Mouse (Mus musculus) hindbrain, postnatal 0 days (tissue): ENCODE measurements around the gene Tex12. TPM values are rescaled to one million over a fixed set of nuclear protein-coding genes. Genes with fewer than 3 reads are reported as not detected.

ENCODE experiments used
- ATAC-seq: fragments of 200-750 bp; cut with Nextera tagmentation; 2 replicates; pipeline ENCODE4 v1.8.0; 2017; ENCODE audit warnings: mild to moderate bottlenecking, moderate TSS enrichment, moderate library complexity
- DNase-seq: peaks from one replicate; pipeline ENCODE4 v3.0.0-alpha.2; 2015; ENCODE audit warnings: low spot score
- H3K27ac ChIP-seq: fragments of 300-500 bp; sonication (generic); 2 replicates; pipeline ENCODE4 v1.5.1; 2014; ENCODE audit warnings: mild to moderate bottlenecking
- H3K27me3 ChIP-seq: fragments of 300-500 bp; sonication (generic); 2 replicates; pipeline ENCODE4 v1.6.1; 2014; ENCODE audit warnings: low read length, mixed read lengths; ENCODE audit not compliant: insufficient read depth
- H3K36me3 ChIP-seq: fragments of 300-500 bp; sonication (generic); 2 replicates; pipeline ENCODE4 v1.6.1; 2014; ENCODE audit warnings: low read length, mixed read lengths; ENCODE audit not compliant: insufficient read depth
- H3K4me1 ChIP-seq: fragments of 300-500 bp; sonication (generic); 2 replicates; pipeline ENCODE4 v1.6.1; 2014; ENCODE audit warnings: antibody characterized with exemption, low read length, mixed read lengths; ENCODE audit not compliant: insufficient read depth
- H3K4me2 ChIP-seq: fragments of 300-500 bp; sonication (generic); 2 replicates; pipeline ENCODE4 v1.6.1; 2014; ENCODE audit warnings: low read depth, mild to moderate bottlenecking, low read length, moderate library complexity, mixed read lengths
- H3K4me3 ChIP-seq: fragments of 300-500 bp; sonication (generic); 2 replicates; pipeline ENCODE4 v1.5.1; 2014; ENCODE audit warnings: low read length
- H3K9ac ChIP-seq: fragments of 300-500 bp; sonication (generic); replicated peaks from 2 replicates; pipeline ENCODE4 v1.6.1; 2014; ENCODE audit warnings: mild to moderate bottlenecking, low read length, moderate library complexity, mixed read lengths
- H3K9me3 ChIP-seq: fragments of 300-500 bp; sonication (generic); 2 replicates; pipeline ENCODE4 v1.6.1; 2016; ENCODE audit warnings: low read length, mixed read lengths
- CTCF ChIP-seq: IDR thresholded peaks from 2 replicates; pipeline ENCODE4 v1.5.1; 2016; ENCODE audit warnings: antibody characterized with exemption, control low read depth, low read depth
- WGBS: fragments of 180-500 bp; shearing (Covaris S2); extraction: QIAGEN DNeasy Blood & Tissue Kit; methylation state at CpG from one replicate; pipeline ENCODE4 v1.1.7; 2014; 5-methylcytosine and 5-hydroxymethylcytosine counted together
- polyA plus RNA-seq: library from polyadenylated mRNA; unstranded; fragments of >200 nt; fragmentation: Nextera tagmentation; extraction: Ambion mirVana; gene quantifications from 2 replicates; pipeline ENCODE4 v1.2.1, GENCODE M21; 2015
- total RNA-seq: library from RNA; depleted of rRNA; stranded (reverse); fragments of >200 nt; gene quantifications from 2 replicates; pipeline ENCODE4 v1.2.3, GENCODE M21; 2014; rRNA removed

Tex12 gene
- not detected in 2 replicates for total RNA-seq
- polyA plus RNA-seq = 0.21 and 0.34 TPM in 2 replicates

- Histone ChIP-seq H3K9ac (no peak within 1 kb of the TSS), H3K4me1 (no peaks in the 10 kb centered on the region), H3K27ac (no peak within 1 kb of the TSS), H3K4me2 (no peak within 1 kb of the TSS), H3K4me3 (no peak within 1 kb of the TSS), H3K36me3 (no peaks in the 10 kb centered on the region), H3K27me3 (no peaks in the 10 kb centered on the region), H3K9me3 (no peaks in the 10 kb centered on the region)
- WGBS = 91% methylated on average over 38 of the region's 38 CpGs
- ATAC-seq (no peak), DNase-seq (no peak)
- no peak for TF ChIP-seq CTCF
Observed at GRCm38 (mm10) chr9:50561145-50561917, at the start of gene Tex12. TSS of gene Tex12 (minus strand) at chr9:50561325.

- Histone ChIP-seq H3K4me1 (peaks cover 17% of the 10 kb centered on the region), H3K27me3 (no peaks in the 10 kb centered on the region), H3K4me3 (peak overlapping the region; percentile 90), H3K9me3 (no peaks in the 10 kb centered on the region), H3K9ac (peak overlapping the region; percentile 86), H3K4me2 (peak overlapping the region; percentile 86), H3K27ac (peak overlapping the region; percentile 87), H3K36me3 (peaks cover 17% of the 10 kb centered on the region)
- ATAC-seq (no peak), DNase-seq (peak; percentile 16)
- no peak for TF ChIP-seq CTCF
- 5% methylated on average over 6 of the region's 6 CpGs for WGBS
Observed at GRCm38 (mm10) chr9:50604338-50604737, 43.2 kb upstream of the Tex12 start.

GRCm38 (mm10) chr9:50603998-50604324, 42.8 kb upstream of the Tex12 start:
- Histone ChIP-seq H3K4me3 (peak overlapping the region; percentile 90), H3K36me3 (peaks cover 19% of the 10 kb centered on the region), H3K9me3 (no peaks in the 10 kb centered on the region), H3K4me2 (peak overlapping the region; percentile 86), H3K4me1 (peaks cover 17% of the 10 kb centered on the region), H3K27ac (peak overlapping the region; percentile 87), H3K9ac (peak overlapping the region; percentile 86), H3K27me3 (no peaks in the 10 kb centered on the region)
- ATAC-seq (peak; percentile 92), DNase-seq (no peak)
- under 1% methylated on average over 24 of the region's 24 CpGs for WGBS
- TF ChIP-seq CTCF = peak; percentile 65

- peaks cover 25% of the 10 kb centered on the region for H3K36me3 ChIP-seq
- H3K4me2 ChIP-seq = peak within 1 kb of the TSS; percentile 86
- peak within 1 kb of the TSS; percentile 90 for H3K4me3 ChIP-seq
- H3K27me3 ChIP-seq = no peaks in the 10 kb centered on the region
- WGBS = under 1% methylated on average over 48 of the region's 48 CpGs
- ATAC-seq (peak; percentile 98), DNase-seq (peak; percentile 98)
- TF ChIP-seq CTCF = no peak
- peaks cover 17% of the 10 kb centered on the region for H3K4me1 ChIP-seq
- peak within 1 kb of the TSS; percentile 86 for H3K9ac ChIP-seq
- H3K27ac ChIP-seq = peak within 1 kb of the TSS; percentile 87
- H3K9me3 ChIP-seq = no peaks in the 10 kb centered on the region
Observed at GRCm38 (mm10) chr9:50603189-50603997, 42.3 kb upstream of the Tex12 start, which contains the start of the genes Sdhd and Timm8b. TSS of gene Sdhd (minus strand) at chr9:50603812. TSS of gene Timm8b (plus strand) at chr9:50603910.

GRCm38 (mm10) chr9:50602055-50602845, 41.1 kb upstream of the Tex12 start:
- TF ChIP-seq CTCF = no peak
- WGBS = 92% methylated on average over 7 of the region's 7 CpGs
- Histone ChIP-seq H3K9me3 (no peaks in the 10 kb centered on the region), H3K4me3 (peak overlapping the region; percentile 90), H3K4me1 (peaks cover 17% of the 10 kb centered on the region), H3K36me3 (peaks cover 33% of the 10 kb centered on the region), H3K27me3 (no peaks in the 10 kb centered on the region), H3K4me2 (peak overlapping the region; percentile 86), H3K9ac (0 out of 2 replicates have a peak overlapping the region, but pooled peaks have one; percentile 5), H3K27ac (no peak overlapping the region)
- ATAC-seq (no peak), DNase-seq (no peak)

- H3K36me3 ChIP-seq = peaks cover 39% of the 10 kb centered on the region
- no peak overlapping the region for H3K27ac ChIP-seq
- peaks cover 17% of the 10 kb centered on the region for H3K4me1 ChIP-seq
- ATAC-seq = no peak
- H3K9ac ChIP-seq = no peak overlapping the region
- no peak for DNase-seq
- no peak overlapping the region for H3K4me2 ChIP-seq
- H3K9me3 ChIP-seq = no peaks in the 10 kb centered on the region
- no peaks in the 10 kb centered on the region for H3K27me3 ChIP-seq
- no peak overlapping the region for H3K4me3 ChIP-seq
- WGBS = 78% methylated on average over 6 of the region's 6 CpGs
- no peak for TF ChIP-seq CTCF
Observed at GRCm38 (mm10) chr9:50601536-50601935, 40.4 kb upstream of the Tex12 start.
